Mouse (Mus musculus) heart, adult 2 months (tissue): ENCODE results near the gene Brk1. TPM values are rescaled to one million over a fixed set of nuclear protein-coding genes. Genes with fewer than 3 reads are reported as not detected.

Experiments used
- DNase-seq, 2 experiments: peaks; one replicate each; pipeline ENCODE4 v3.0.0; 2021
- H3K27ac ChIP-seq: fragments of 200-600 bp; 2 replicates; pipeline ENCODE4 v1.8.1; 2022
- H3K27me3 ChIP-seq: fragments of 200-500 bp; 2 replicates; pipeline ENCODE4 v1.6.1; 2012; ENCODE audit warnings: mild to moderate bottlenecking, low read length, inconsistent platforms, mixed read lengths; ENCODE audit not compliant: control insufficient read depth, insufficient read depth
- H3K36me3 ChIP-seq: fragments of 200-500 bp; 2 replicates; pipeline ENCODE4 v1.6.1; 2012; ENCODE audit warnings: low read length, inconsistent platforms; ENCODE audit not compliant: control insufficient read depth, insufficient read depth
- H3K4me1 ChIP-seq: fragments of 200-500 bp; 2 replicates; pipeline ENCODE4 v1.6.1; 2011; ENCODE audit warnings: low read length; ENCODE audit not compliant: control insufficient read depth, insufficient read depth
- H3K4me3 ChIP-seq: fragments of 200-600 bp; 2 replicates; pipeline ENCODE4 v1.8.1; 2022
- H3K79me2 ChIP-seq: fragments of 200-500 bp; replicated peaks from 2 replicates; pipeline ENCODE4 v1.6.1; 2012; ENCODE audit warnings: mild to moderate bottlenecking, inconsistent platforms, low read length, moderate library complexity, mixed read lengths; ENCODE audit not compliant: control insufficient read depth, insufficient read depth
- H3K9ac ChIP-seq: fragments of 200-500 bp; 2 replicates; pipeline ENCODE4 v1.6.1; 2012; ENCODE audit warnings: low read depth, mild to moderate bottlenecking, control low read depth, inconsistent platforms, low read length, mixed read lengths
- CTCF ChIP-seq: fragments of 200-600 bp; IDR thresholded peaks from 2 replicates; pipeline ENCODE4 v1.8.1; 2022; ENCODE audit warnings: antibody characterized with exemption, mild to moderate bottlenecking, moderate library complexity
- EP300 ChIP-seq: fragments of 200-500 bp; IDR thresholded peaks from 2 replicates; pipeline ENCODE4 v1.6.1; 2011; ENCODE audit warnings: low read depth, low read length, control low read depth; ENCODE audit not compliant: insufficient read depth
- POLR2A ChIP-seq: fragments of 200-500 bp; IDR thresholded peaks from 2 replicates; pipeline ENCODE4 v1.6.1; 2011; ENCODE audit warnings: mild to moderate bottlenecking, low read depth, low read length, control low read depth; ENCODE audit not compliant: insufficient read depth
- WGBS: fragments of 180-500 bp; shearing (Covaris S2); methylation state at CpG from one replicate; pipeline ENCODE4 v1.1.7; 2018; 5-methylcytosine and 5-hydroxymethylcytosine counted together
- intact Hi-C: fragments of 180-260 bp; cut with DNase I; formaldehyde crosslinking; loops from one replicate; pipeline ENCODE4 v1.15.1; 2025
- polyA plus RNA-seq: library from polyadenylated mRNA; depleted of rRNA; stranded (reverse); fragments of >200 nt; gene quantifications from 2 replicates; pipeline ENCODE4 v1.2.3, GENCODE M21; 2012
- total RNA-seq, 2 experiments: library from RNA; stranded (reverse); gene quantifications; 2 replicates each; pipeline ENCODE4 v1.2.3; 2021

Brk1 gene
- total and polyA plus RNA-seq, 3 experiments = 60.4 to 128 (median 70.2) TPM

- Histone ChIP-seq H3K4me3 (peak overlapping the region; percentile 91), H3K36me3 (no peaks in the 10 kb centered on the region), H3K9ac (no peak overlapping the region), H3K4me1 (peaks cover 5% of the 10 kb centered on the region), H3K27me3 (no peaks in the 10 kb centered on the region), H3K79me2 (no peaks in the 10 kb centered on the region), H3K27ac (no peak overlapping the region; the same call in 1 of the 2 replicates)
- TF ChIP-seq EP300 (no peak), CTCF (no peak), POLR2A (no peak)
- 54% methylated on average over 5 of the region's 5 CpGs for WGBS
- intact Hi-C loops = loop anchor here (1.0 to 5.0 kb wide), 3 partner anchors 21 to 388 kb away; partner anchors contain the start of genes Brk1, Emc3, Fancd2 and Mtmr14
- no peak for DNase-seq
Measured at GRCm38 (mm10) chr6:113624989-113625770, 20.6 kb downstream of the Brk1 start.

- H3K9ac ChIP-seq = no peak overlapping the region
- no peak for DNase-seq
- intact Hi-C loops = loop anchor here (10.0 kb wide), 1 partner anchor 444 kb away; no protein-coding TSS in a partner anchor
- H3K36me3 ChIP-seq = no peaks in the 10 kb centered on the region
- no peak overlapping the region for H3K4me3 ChIP-seq
- 63% methylated on average over 5 of the region's 5 CpGs for WGBS
- TF ChIP-seq EP300 = no peak
- no peak for TF ChIP-seq CTCF
- no peak for TF ChIP-seq POLR2A
- H3K27me3 ChIP-seq = no peaks in the 10 kb centered on the region
- no peaks in the 10 kb centered on the region for H3K79me2 ChIP-seq
- no peak overlapping the region for H3K27ac ChIP-seq
- H3K4me1 ChIP-seq = no peaks in the 10 kb centered on the region
Measured at GRCm38 (mm10) chr6:113630322-113630721, 25.8 kb downstream of the Brk1 start.

DNA sequence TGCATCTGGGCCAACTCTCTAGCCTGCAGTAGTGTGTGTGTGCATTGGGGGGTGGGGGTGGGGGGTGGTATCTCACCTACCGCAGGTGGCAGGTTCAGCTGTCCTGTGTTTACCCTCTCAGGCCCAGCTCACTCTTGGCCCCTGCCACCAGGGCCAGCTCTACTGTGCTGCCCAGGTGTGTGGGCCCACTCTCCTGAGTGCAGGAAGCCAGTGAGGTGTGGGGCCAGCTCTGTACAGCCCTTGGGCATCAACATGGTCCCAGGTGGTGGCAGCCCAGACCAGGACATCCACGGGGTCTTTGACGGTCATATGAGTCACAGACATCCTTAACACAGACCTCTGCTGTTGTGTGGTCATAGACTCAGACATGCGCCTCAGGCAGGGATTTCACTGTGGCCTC, 28.3 kb downstream of the Brk1 start:
- Histone ChIP-seq H3K79me2 (no peaks in the 10 kb centered on the region), H3K27me3 (no peaks in the 10 kb centered on the region), H3K4me1 (no peaks in the 10 kb centered on the region), H3K4me3 (no peak overlapping the region), H3K9ac (no peak overlapping the region), H3K36me3 (no peaks in the 10 kb centered on the region), H3K27ac (no peak overlapping the region)
- TF ChIP-seq POLR2A = no peak
- TF ChIP-seq CTCF = no peak
- no peak for TF ChIP-seq EP300
- 89% methylated on average over 4 of the region's 4 CpGs for WGBS
- intact Hi-C loops = loop anchor here (10.0 kb wide), 1 partner anchor 442 kb away; no protein-coding TSS in a partner anchor
- DNase-seq = no peak

GRCm38 (mm10) chr6:113638302-113639040, 33.9 kb downstream of the Brk1 start, which contains the start of gene Irak2:
Irak2 (plus strand) TSS chr6:113638467.
- DNase-seq = peak; percentile 96 to 97
- no peaks in the 10 kb centered on the region for H3K36me3 ChIP-seq
- 6% methylated on average over 37 of the region's 37 CpGs for WGBS
- peak within 1 kb of the TSS; percentile 85 for H3K27ac ChIP-seq
- TF ChIP-seq EP300 (peak; percentile 90; the same call in 1 of the 2 replicates), CTCF (no peak; the same call in none of the 2 replicates), POLR2A (peak; percentile 94)
- H3K4me3 ChIP-seq = peak within 1 kb of the TSS; percentile 80
- peak within 1 kb of the TSS; percentile 86 for H3K9ac ChIP-seq
- H3K4me1 ChIP-seq = peaks cover 7% of the 10 kb centered on the region
- intact Hi-C loops = loop anchor here (1.0 to 10.0 kb wide), 5 partner anchors 20 to 436 kb away; no protein-coding TSS in a partner anchor
- H3K27me3 ChIP-seq = no peaks in the 10 kb centered on the region
- peaks cover 1% of the 10 kb centered on the region; the same call in 1 of the 2 replicates for H3K79me2 ChIP-seq

GRCm38 (mm10) chr6:113639201-113639600, 34.6 kb downstream of the Brk1 start:
- H3K79me2 ChIP-seq = peaks cover 1% of the 10 kb centered on the region; the same call in 1 of the 2 replicates
- H3K4me1 ChIP-seq = peaks cover 7% of the 10 kb centered on the region
- no peaks in the 10 kb centered on the region for H3K36me3 ChIP-seq
- H3K27me3 ChIP-seq = no peaks in the 10 kb centered on the region
- intact Hi-C loops = loop anchor here (2.0 to 10.0 kb wide), 2 partner anchors 20 to 436 kb away; no protein-coding TSS in a partner anchor
- 79% methylated on average over 4 of the region's 4 CpGs for WGBS
- peak overlapping the region; percentile 80 for H3K4me3 ChIP-seq
- no peak for TF ChIP-seq CTCF
- TF ChIP-seq POLR2A = no peak
- no peak for TF ChIP-seq EP300
- no peak for DNase-seq
- peak overlapping the region; percentile 36 for H3K9ac ChIP-seq
- peak overlapping the region; percentile 85 for H3K27ac ChIP-seq

GRCm38 (mm10) chr6:113642605-113643004, 38.0 kb downstream of the Brk1 start:
- Histone ChIP-seq H3K79me2 (peaks cover 1% of the 10 kb centered on the region; the same call in 1 of the 2 replicates), H3K4me3 (no peak overlapping the region), H3K27ac (peak overlapping the region; percentile 33), H3K4me1 (peaks cover 15% of the 10 kb centered on the region), H3K9ac (no peak overlapping the region), H3K36me3 (peaks cover 5% of the 10 kb centered on the region), H3K27me3 (no peaks in the 10 kb centered on the region)
- intact Hi-C loops = no loop called here
- 59% methylated on average over 8 of the region's 8 CpGs for WGBS
- no peak for TF ChIP-seq POLR2A
- no peak for TF ChIP-seq EP300
- TF ChIP-seq CTCF = no peak
- DNase-seq = no peak
